Mouse (Mus musculus) liver, adult 2 months (tissue): ENCODE data around the gene Hnrnpul2. TPM values are rescaled to one million over a fixed set of nuclear protein-coding genes. Genes with fewer than 3 reads are reported as not detected.

Experiments used
- DNase-seq: peaks from one replicate; pipeline ENCODE4 v3.0.0-alpha.2; 2011; ENCODE audit warnings: low read depth, low spot score; ENCODE audit errors: extremely low read depth
- H3K27ac ChIP-seq: fragments of 200-500 bp; replicated peaks from 2 replicates; pipeline ENCODE4 v1.5.1; 2012; ENCODE audit warnings: low read depth, mild to moderate bottlenecking, control low read depth, inconsistent platforms, low read length; ENCODE audit not compliant: insufficient read depth
- H3K27me3 ChIP-seq: fragments of 200-500 bp; 2 replicates; pipeline ENCODE4 v1.6.1; 2012; ENCODE audit warnings: mild to moderate bottlenecking, moderate library complexity, low read length, inconsistent platforms; ENCODE audit not compliant: control insufficient read depth, insufficient read depth
- H3K36me3 ChIP-seq: fragments of 200-500 bp; 2 replicates; pipeline ENCODE4 v1.6.1; 2012; ENCODE audit warnings: low read length, inconsistent platforms; ENCODE audit not compliant: control insufficient read depth, insufficient read depth
- H3K4me1 ChIP-seq: fragments of 200-500 bp; 2 replicates; pipeline ENCODE4 v1.6.1; 2011; ENCODE audit warnings: low read length; ENCODE audit not compliant: control insufficient read depth, insufficient read depth
- H3K4me3 ChIP-seq: fragments of 200-500 bp; 2 replicates; pipeline ENCODE4 v1.5.1; 2011; ENCODE audit warnings: low read depth, mild to moderate bottlenecking, control low read depth, low read length, moderate library complexity; ENCODE audit not compliant: insufficient read depth
- H3K79me2 ChIP-seq: fragments of 200-500 bp; 2 replicates; pipeline ENCODE4 v1.6.1; 2012; ENCODE audit warnings: inconsistent platforms, mild to moderate bottlenecking, low read length, moderate library complexity; ENCODE audit not compliant: control insufficient read depth, insufficient read depth
- H3K9ac ChIP-seq: fragments of 200-500 bp; 2 replicates; pipeline ENCODE4 v1.6.1; 2012; ENCODE audit warnings: low read depth, mild to moderate bottlenecking, control low read depth, inconsistent platforms, low read length
- CTCF ChIP-seq: fragments of 200-500 bp; IDR thresholded peaks from 2 replicates; pipeline ENCODE4 v1.5.1; 2011; ENCODE audit warnings: low read depth, low read length, control low read depth
- POLR2A ChIP-seq: fragments of 200-500 bp; IDR thresholded peaks from 2 replicates; pipeline ENCODE4 v1.6.1; 2011; ENCODE audit warnings: low read length, control low read depth; ENCODE audit not compliant: insufficient read depth; ENCODE audit errors: extremely low read depth
- WGBS: fragments of 180-500 bp; shearing (Covaris S2); methylation state at CpG from one replicate; pipeline ENCODE4 v1.1.7; 2018; 5-methylcytosine and 5-hydroxymethylcytosine counted together
- polyA plus RNA-seq: library from polyadenylated mRNA; depleted of rRNA; stranded (reverse); fragments of >200 nt; gene quantifications from 2 replicates; pipeline ENCODE4 v1.2.3, GENCODE M21; 2012
- total RNA-seq: library from RNA; depleted of rRNA; stranded (reverse); fragments of >200 nt; gene quantifications from 2 replicates; pipeline ENCODE4 v1.2.3, GENCODE M21; 2014

The Hnrnpul2 gene
- total and polyA plus RNA-seq, 2 experiments, result 11.2 to 19.5 TPM

GRCm38 (mm10) chr19:8806810-8807209 lies 13.0 kb upstream of the Hnrnpul2 start:
- Histone ChIP-seq H3K27ac (no peak overlapping the region), H3K4me1 (peaks cover 2% of the 10 kb centered on the region; the same call in 1 of the 2 replicates), H3K79me2 (no peaks in the 10 kb centered on the region), H3K4me3 (no peak overlapping the region), H3K36me3 (peaks cover 19% of the 10 kb centered on the region), H3K27me3 (no peaks in the 10 kb centered on the region), H3K9ac (no peak overlapping the region)
- no peak for TF ChIP-seq POLR2A
- TF ChIP-seq CTCF, result no peak
- peak; percentile 33 for DNase-seq
- WGBS, result 86% methylated on average over 5 of the region's 5 CpGs

- TF ChIP-seq CTCF (no peak), POLR2A (no peak)
- DNase-seq, result no peak
- no peak overlapping the region for H3K4me3 ChIP-seq
- no peak overlapping the region for H3K9ac ChIP-seq
- no peaks in the 10 kb centered on the region for H3K27me3 ChIP-seq
- H3K4me1 ChIP-seq, result peaks cover 11% of the 10 kb centered on the region
- H3K27ac ChIP-seq, result no peak overlapping the region
- peaks cover 21% of the 10 kb centered on the region for H3K36me3 ChIP-seq
- peaks cover 8% of the 10 kb centered on the region; the same call in 1 of the 2 replicates for H3K79me2 ChIP-seq
- 84% methylated on average over 11 of the region's 11 CpGs for WGBS
Measured at GRCm38 (mm10) chr19:8815812-8816211, 4.0 kb upstream of the Hnrnpul2 start.

GRCm38 (mm10) chr19:8817001-8817400 lies 2.8 kb upstream of the Hnrnpul2 start:
- no peak overlapping the region for H3K9ac ChIP-seq
- DNase-seq, result no peak
- H3K27ac ChIP-seq, result no peak overlapping the region
- no peak overlapping the region for H3K4me3 ChIP-seq
- H3K79me2 ChIP-seq, result peaks cover 10% of the 10 kb centered on the region; the same call in 1 of the 2 replicates
- H3K27me3 ChIP-seq, result no peaks in the 10 kb centered on the region
- WGBS, result 71% methylated on average over 3 of the region's 3 CpGs
- H3K4me1 ChIP-seq, result peaks cover 13% of the 10 kb centered on the region
- TF ChIP-seq CTCF, result no peak
- no peak for TF ChIP-seq POLR2A
- H3K36me3 ChIP-seq, result peaks cover 16% of the 10 kb centered on the region

GRCm38 (mm10) chr19:8818301-8818798 lies 1.5 kb upstream of the Hnrnpul2 start:
- Histone ChIP-seq H3K27ac (peak overlapping the region; percentile 95), H3K9ac (peak overlapping the region; percentile 78), H3K79me2 (peaks cover 10% of the 10 kb centered on the region; the same call in 1 of the 2 replicates), H3K4me3 (peak overlapping the region; percentile 82), H3K27me3 (no peaks in the 10 kb centered on the region), H3K4me1 (peaks cover 18% of the 10 kb centered on the region), H3K36me3 (peaks cover 14% of the 10 kb centered on the region)
- WGBS, result 13% methylated on average over 14 of the region's 14 CpGs
- TF ChIP-seq CTCF, result no peak
- no peak for TF ChIP-seq POLR2A
- DNase-seq, result no peak

- Histone ChIP-seq H3K36me3 (peaks cover 21% of the 10 kb centered on the region), H3K4me3 (peak within 1 kb of the TSS; percentile 82), H3K27ac (peak within 1 kb of the TSS; percentile 96), H3K79me2 (peaks cover 10% of the 10 kb centered on the region; the same call in 1 of the 2 replicates), H3K27me3 (no peaks in the 10 kb centered on the region), H3K4me1 (peaks cover 18% of the 10 kb centered on the region), H3K9ac (peak within 1 kb of the TSS; percentile 93)
- TF ChIP-seq CTCF, result no peak
- peak; percentile 60; the same call in 1 of the 2 replicates for TF ChIP-seq POLR2A
- under 1% methylated on average over 33 of the region's 33 CpGs for WGBS
- peak; percentile 97 for DNase-seq
Measured at GRCm38 (mm10) chr19:8818801-8819595, 812 bp upstream of the Hnrnpul2 start, which contains the start of gene Ttc9c. Ttc9c (minus strand) TSS chr19:8819333.
